Mouse (Mus musculus): ENCODE results near the gene Ythdf1. TPM values are rescaled to one million over a fixed set of nuclear protein-coding genes. Genes with fewer than 3 reads are reported as not detected.

Ythdf1 gene
- total and polyA plus RNA-seq, 3 experiments, result 36.8 to 72.2 TPM; not detected in 1

GRCm38 (mm10) chr2:180857121-180857520 is 63.6 kb downstream of the Ythdf1 start:
- TF ChIP-seq ZKSCAN1 (IDR thresholded peaks at IDR 0.05; ENCODE audit: low read depth, low read length) (no peak), MAX (IDR thresholded peaks at IDR 0.05; ENCODE audit: low read length) (no peak), MXI1 (IDR thresholded peaks at IDR 0.05; ENCODE audit: low read depth, low read length) (no peak), ZMIZ1 (IDR thresholded peaks at IDR 0.05; ENCODE audit: low read depth, low read length) (no peak), ZC3H11A (IDR thresholded peaks at IDR 0.05; ENCODE audit: low read depth, low read length) (no peak), CHD2 (IDR thresholded peaks at IDR 0.05; ENCODE audit: low read length) (no peak), TBP (IDR thresholded peaks at IDR 0.05; ENCODE audit: low read depth, low read length) (no peak), KAT2A (conservative IDR thresholded peaks at IDR 0.05; ENCODE audit: low read depth, low read length) (no peak), EP300 (IDR thresholded peaks at IDR 0.05; ENCODE audit: low read depth in 1 of 2, low read length in 2 of 2) (no peak), E2F4 (IDR thresholded peaks at IDR 0.05; ENCODE audit: borderline replicate concordance, low read depth, low read length) (no peak), TAL1 (IDR thresholded peaks at IDR 0.05; ENCODE audit: low read length) (no peak), MYC (IDR thresholded peaks at IDR 0.05; ENCODE audit: low read depth, low read length) (no peak), SMC3 (IDR thresholded peaks at IDR 0.05; ENCODE audit: low read depth, low read length) (no peak), HCFC1 (IDR thresholded peaks at IDR 0.05; ENCODE audit: low read depth, low read length) (no peak)
- Histone ChIP-seq H3K27ac (ENCODE audit: control insufficient read depth, low read depth, low read length) (no peak overlapping the region), H3K27me3 (ENCODE audit: control insufficient read depth in 1 of 2, insufficient read depth in 2 of 2, low read length in 2 of 2) (peaks cover 2 to 12% of the 10 kb centered on the region in 2 experiments; a peak in 3 of 4 replicates), H3K9me3 (replicated peaks; ENCODE audit: insufficient read depth, low read length) (no peaks in the 10 kb centered on the region), H3K36me3 (ENCODE audit: control insufficient read depth in 1 of 2, insufficient read depth in 2 of 2, low read length in 2 of 2) (no peaks in the 10 kb centered on the region), H3K4me3 (ENCODE audit: control insufficient read depth in 1 of 2, insufficient read depth in 1 of 2, low read depth in 2 of 2, low read length in 2 of 2) (no peak overlapping the region), H3K79me2 (ENCODE audit: control insufficient read depth, insufficient read depth, low read length, poor library complexity) (no peaks in the 10 kb centered on the region), H3K4me1 (ENCODE audit: control insufficient read depth in 1 of 2, insufficient read depth in 2 of 2, low read length in 2 of 2) (no peaks in the 10 kb centered on the region), H3K9ac (ENCODE audit: control insufficient read depth, low read depth, low read length, poor library complexity, severe bottlenecking) (no peak overlapping the region)
- no peak for DNase-seq (ENCODE audit: low read depth, low spot score)

GRCm38 (mm10) chr2:180855005-180855544 is 65.7 kb downstream of the Ythdf1 start:
- Histone ChIP-seq H3K4me1 (ENCODE audit: control insufficient read depth in 1 of 2, insufficient read depth in 2 of 2, low read length in 2 of 2) (no peaks in the 10 kb centered on the region), H3K27me3 (ENCODE audit: control insufficient read depth in 1 of 2, insufficient read depth in 2 of 2, low read length in 2 of 2) (peaks cover 2 to 7% of the 10 kb centered on the region in 2 experiments; a peak in 3 of 4 replicates)
- TF ChIP-seq TAL1 (IDR thresholded peaks at IDR 0.05; ENCODE audit: low read length) (no peak), E2F4 (IDR thresholded peaks at IDR 0.05; ENCODE audit: borderline replicate concordance, low read depth, low read length) (no peak), GATA1 (IDR thresholded peaks at IDR 0.05; ENCODE audit: low read depth, low read length) (no peak), TCF12 (IDR thresholded peaks at IDR 0.05; ENCODE audit: low read depth, low read length) (no peak), MAX (IDR thresholded peaks at IDR 0.05; ENCODE audit: low read length) (no peak), CHD1 (IDR thresholded peaks at IDR 0.05; ENCODE audit: low read depth, low read length) (no peak), ETS1 (IDR thresholded peaks at IDR 0.05; ENCODE audit: low read depth, low read length) (no peak), HCFC1 (IDR thresholded peaks at IDR 0.05; ENCODE audit: low read depth, low read length) (no peak), MYC (IDR thresholded peaks at IDR 0.05; ENCODE audit: low read depth, low read length) (no peak), SMC3 (IDR thresholded peaks at IDR 0.05; ENCODE audit: low read depth, low read length) (no peak), POLR2AphosphoS2 (IDR thresholded peaks at IDR 0.05; ENCODE audit: low read length) (no peak), ZMIZ1 (IDR thresholded peaks at IDR 0.05; ENCODE audit: low read depth, low read length) (no peak), NELFE (IDR thresholded peaks at IDR 0.05; ENCODE audit: low read depth, low read length) (no peak), SIN3A (IDR thresholded peaks at IDR 0.05; ENCODE audit: low read length) (no peak), BHLHE40 (IDR thresholded peaks at IDR 0.05; ENCODE audit: borderline replicate concordance, low read depth, low read length) (no peak)

More at GRCm38 (mm10) chr2:180855005-180855544, 65.7 kb downstream of the Ythdf1 start:
- Histone ChIP-seq H3K27ac (ENCODE audit: control insufficient read depth, low read depth, low read length) (no peak overlapping the region), H3K9me3 (replicated peaks; ENCODE audit: insufficient read depth, low read length) (no peaks in the 10 kb centered on the region), H3K79me2 (ENCODE audit: control insufficient read depth, insufficient read depth, low read length, poor library complexity) (no peaks in the 10 kb centered on the region), H3K4me3 (ENCODE audit: control insufficient read depth in 1 of 2, insufficient read depth in 1 of 2, low read depth in 2 of 2, low read length in 2 of 2) (no peak overlapping the region), H3K36me3 (ENCODE audit: control insufficient read depth in 1 of 2, insufficient read depth in 2 of 2, low read length in 2 of 2) (no peaks in the 10 kb centered on the region), H3K9ac (ENCODE audit: control insufficient read depth, low read depth, low read length, poor library complexity, severe bottlenecking) (no peak overlapping the region)
- no peak for DNase-seq (ENCODE audit: low read depth, low spot score)
